Mouse (Mus musculus): Measurements from ENCODE around the gene Ripor3.

DNA sequence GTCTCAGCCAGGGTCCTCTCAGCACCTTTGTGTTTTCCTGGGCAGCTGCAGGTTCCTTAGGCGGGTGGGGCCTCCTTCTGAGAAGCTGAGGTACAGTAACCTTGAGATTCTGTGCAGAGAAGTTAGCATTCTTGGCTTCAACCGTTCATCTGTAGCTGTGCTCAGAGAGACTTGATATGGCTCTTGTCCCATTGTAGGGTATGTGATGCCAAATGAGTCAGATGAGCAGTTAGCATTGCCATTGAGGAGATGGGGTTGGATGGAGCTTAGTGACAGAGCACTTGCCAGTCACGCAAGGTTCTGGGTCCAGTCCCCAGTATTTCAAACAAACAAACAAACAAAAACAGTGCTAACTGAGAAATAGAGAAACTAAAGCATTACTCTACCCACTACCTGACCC is 44.5 kb downstream of the Ripor3 start:
- TF ChIP-seq CTCF (IDR thresholded peaks at IDR 0.05; ENCODE audit: borderline replicate concordance, insufficient read depth, low read depth, low read length): no peak
- no peak for TF ChIP-seq POLR2A (IDR thresholded peaks at IDR 0.05; ENCODE audit: borderline replicate concordance, insufficient read depth, low read length)
